Mouse (Mus musculus) neural tube, embryonic 14.5 days (tissue): ENCODE results near the gene Lmntd1. TPM values are rescaled to one million over a fixed set of nuclear protein-coding genes. Genes with fewer than 3 reads are reported as not detected.

Source experiments
- ATAC-seq: fragments of 200-750 bp; cut with Nextera tagmentation; 2 replicates; pipeline ENCODE4 v1.8.0; 2017; ENCODE audit warnings: low read depth, mild to moderate bottlenecking, moderate TSS enrichment, moderate library complexity
- H3K27ac ChIP-seq: fragments of 300-500 bp; sonication (generic); 2 replicates; pipeline ENCODE4 v1.5.1; 2014; ENCODE audit warnings: low read depth, mild to moderate bottlenecking, control low read depth, low read length, moderate library complexity, mixed read lengths
- H3K27me3 ChIP-seq: fragments of 300-500 bp; sonication (generic); 2 replicates; pipeline ENCODE4 v1.6.1; 2014; ENCODE audit warnings: low read length; ENCODE audit not compliant: control insufficient read depth, insufficient read depth
- H3K36me3 ChIP-seq: fragments of 300-500 bp; sonication (generic); 2 replicates; pipeline ENCODE4 v1.6.1; 2014; ENCODE audit warnings: low read length, mixed read lengths; ENCODE audit not compliant: control insufficient read depth, insufficient read depth
- H3K4me1 ChIP-seq: fragments of 300-500 bp; sonication (generic); 2 replicates; pipeline ENCODE4 v1.6.1; 2014; ENCODE audit warnings: low read length; ENCODE audit not compliant: control insufficient read depth, insufficient read depth
- H3K4me2 ChIP-seq: fragments of 300-500 bp; sonication (generic); 2 replicates; pipeline ENCODE4 v1.6.1; 2014; ENCODE audit warnings: mild to moderate bottlenecking, low read depth, low read length, control low read depth
- H3K4me3 ChIP-seq: fragments of 300-500 bp; sonication (generic); 2 replicates; pipeline ENCODE4 v1.5.1; 2014; ENCODE audit warnings: low read depth, low read length, control low read depth, mixed read lengths
- H3K9ac ChIP-seq: fragments of 300-500 bp; sonication (generic); replicated peaks from 2 replicates; pipeline ENCODE4 v1.6.1; 2014; ENCODE audit warnings: low read depth, mild to moderate bottlenecking, control low read depth, low read length, mixed read lengths
- H3K9me3 ChIP-seq: fragments of 300-500 bp; sonication (generic); 2 replicates; pipeline ENCODE4 v1.6.1; 2016; ENCODE audit warnings: low read length; ENCODE audit not compliant: control insufficient read depth
- WGBS: fragments of 180-500 bp; shearing (Covaris S2); extraction: QIAGEN DNeasy Blood & Tissue Kit; methylation state at CpG from one replicate; pipeline ENCODE4 v1.1.7; 2014; 5-methylcytosine and 5-hydroxymethylcytosine counted together
- polyA plus RNA-seq: library from polyadenylated mRNA; unstranded; fragments of >200 nt; fragmentation: Nextera tagmentation; extraction: Ambion mirVana; gene quantifications from 2 replicates; pipeline ENCODE4 v1.2.1, GENCODE M21; 2014

Lmntd1 gene
- polyA plus RNA-seq: 0.16 and 1.5 TPM in 2 replicates

DNA sequence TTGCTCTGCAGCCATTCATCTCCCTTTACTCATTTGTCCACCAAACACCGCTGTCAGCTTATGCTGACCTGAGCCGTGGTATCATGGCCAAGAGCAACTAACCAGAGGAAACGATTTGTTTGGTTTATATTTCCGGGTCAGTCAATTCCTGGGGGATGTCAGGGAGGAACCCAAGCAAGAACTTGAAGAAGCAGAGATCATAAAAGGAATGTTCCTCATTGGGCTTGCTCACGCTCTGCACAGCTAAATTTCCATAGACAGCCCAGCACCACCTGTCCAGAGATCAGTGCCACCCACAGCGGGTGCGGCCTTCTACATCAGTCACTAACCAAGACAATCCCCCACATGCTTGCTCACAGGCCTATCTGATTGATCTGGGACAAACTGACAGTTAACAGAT, at the start of gene Lmntd1:
Gene Lmntd1, minus strand, starts transcription at position 101 of the 400 bp plus-strand sequence.
- WGBS: 80% methylated on average over 7 of the region's 7 CpGs
- Histone ChIP-seq H3K4me3 (no peak within 1 kb of the TSS), H3K9ac (no peak within 1 kb of the TSS), H3K36me3 (no peaks in the 10 kb centered on the region), H3K27me3 (no peaks in the 10 kb centered on the region), H3K4me2 (no peak within 1 kb of the TSS), H3K9me3 (no peaks in the 10 kb centered on the region), H3K27ac (no peak within 1 kb of the TSS), H3K4me1 (no peaks in the 10 kb centered on the region)
- ATAC-seq: no peak

DNA sequence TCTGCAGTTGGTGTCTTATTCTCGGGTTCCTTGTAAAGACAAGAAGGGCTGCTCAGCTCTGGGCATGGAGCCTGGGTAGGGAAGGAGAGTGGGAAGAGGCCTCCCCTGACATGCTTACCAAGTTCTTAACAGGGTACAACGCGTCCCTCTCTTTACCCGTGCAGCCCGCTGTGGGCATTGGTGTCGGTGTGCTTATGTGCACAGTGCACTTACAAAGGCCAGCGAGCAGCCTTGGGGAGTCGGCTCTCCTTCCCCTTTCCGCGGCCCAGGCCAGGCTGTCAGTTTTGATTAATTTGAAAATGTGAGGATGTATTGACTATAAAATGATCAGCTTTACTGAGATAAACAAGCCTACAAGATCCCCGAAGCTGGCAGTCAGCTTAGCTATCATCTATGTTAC, 46.8 kb upstream of the Lmntd1 start:
- Histone ChIP-seq H3K4me3 (no peak overlapping the region), H3K9me3 (no peaks in the 10 kb centered on the region), H3K36me3 (no peaks in the 10 kb centered on the region), H3K9ac (no peak overlapping the region), H3K27me3 (no peaks in the 10 kb centered on the region), H3K4me1 (no peaks in the 10 kb centered on the region), H3K27ac (no peak overlapping the region), H3K4me2 (no peak overlapping the region)
- no peak for ATAC-seq
- WGBS: 85% methylated on average over 11 of the region's 11 CpGs

DNA sequence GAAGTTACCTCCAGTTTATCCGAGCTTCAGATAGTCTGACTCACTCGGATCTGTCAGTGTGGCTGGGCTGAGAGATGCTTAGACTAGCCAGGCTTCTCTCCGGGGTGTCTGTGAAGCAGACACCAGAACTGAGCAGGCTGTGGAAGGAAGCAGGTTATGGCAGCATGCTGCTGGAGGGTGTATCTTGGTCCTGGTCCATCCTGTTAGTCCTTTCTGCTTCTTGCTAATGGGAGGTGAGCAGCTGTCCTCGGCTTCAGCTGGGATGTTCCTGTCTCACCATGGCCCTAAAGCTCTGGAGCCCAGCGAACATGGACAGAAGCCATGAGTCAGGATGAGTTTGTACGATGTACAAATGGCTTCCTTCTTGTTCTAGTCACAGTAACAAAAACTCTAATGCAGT, 45.0 kb upstream of the Lmntd1 start:
- no peaks in the 10 kb centered on the region for H3K36me3 ChIP-seq
- no peaks in the 10 kb centered on the region for H3K27me3 ChIP-seq
- H3K27ac ChIP-seq: no peak overlapping the region
- H3K9ac ChIP-seq: no peak overlapping the region
- no peak overlapping the region for H3K4me3 ChIP-seq
- no peaks in the 10 kb centered on the region for H3K9me3 ChIP-seq
- no peak overlapping the region for H3K4me2 ChIP-seq
- no peak for ATAC-seq
- no peaks in the 10 kb centered on the region for H3K4me1 ChIP-seq
- WGBS: 80% methylated on average over 6 of the region's 6 CpGs

DNA sequence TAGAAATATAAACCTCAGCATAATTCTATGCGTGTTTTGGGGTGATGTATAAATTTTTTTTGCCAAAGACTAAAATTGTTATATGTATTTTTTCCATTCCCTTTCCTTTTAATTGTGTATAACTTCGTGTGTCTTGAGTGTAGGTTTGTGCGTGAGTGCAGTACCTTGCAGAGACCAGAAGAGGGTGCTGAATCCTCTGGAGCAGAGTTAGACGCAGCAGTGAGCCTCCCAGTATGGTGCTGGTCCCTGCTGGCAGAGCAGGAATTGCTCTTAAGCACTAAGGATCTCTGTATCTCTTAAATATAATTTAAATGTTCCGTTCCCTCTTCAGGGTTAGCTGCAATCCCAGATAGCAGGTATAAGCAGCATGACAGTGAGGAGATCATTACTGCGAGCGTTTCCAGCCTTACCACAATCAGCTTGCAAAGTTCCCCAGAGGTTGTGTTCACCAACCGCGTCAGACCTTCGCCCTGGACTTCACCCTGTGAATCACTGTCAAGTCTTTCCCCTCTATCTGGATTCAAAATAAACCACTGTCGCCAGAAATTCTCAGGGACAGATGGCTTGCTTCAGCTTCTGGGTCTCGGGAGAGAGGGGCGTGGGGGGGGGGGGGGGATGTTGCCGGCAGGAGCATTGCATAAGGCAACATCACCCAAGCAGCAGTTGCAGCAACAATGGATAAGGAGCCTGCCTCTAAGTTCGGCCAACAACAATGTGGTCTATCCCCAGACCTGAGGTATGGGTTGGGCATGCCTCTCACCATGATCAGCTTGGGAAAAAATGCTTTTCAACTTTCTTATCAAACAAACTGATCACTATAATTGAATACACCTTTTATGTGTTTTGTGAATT, 42.8 kb upstream of the Lmntd1 start:
- Histone ChIP-seq H3K36me3 (no peaks in the 10 kb centered on the region), H3K27ac (no peak overlapping the region), H3K9me3 (no peaks in the 10 kb centered on the region), H3K4me2 (no peak overlapping the region), H3K4me3 (no peak overlapping the region), H3K4me1 (no peaks in the 10 kb centered on the region), H3K9ac (no peak overlapping the region), H3K27me3 (no peaks in the 10 kb centered on the region)
- ATAC-seq: no peak
- 72% methylated on average over 15 of the region's 15 CpGs for WGBS

DNA sequence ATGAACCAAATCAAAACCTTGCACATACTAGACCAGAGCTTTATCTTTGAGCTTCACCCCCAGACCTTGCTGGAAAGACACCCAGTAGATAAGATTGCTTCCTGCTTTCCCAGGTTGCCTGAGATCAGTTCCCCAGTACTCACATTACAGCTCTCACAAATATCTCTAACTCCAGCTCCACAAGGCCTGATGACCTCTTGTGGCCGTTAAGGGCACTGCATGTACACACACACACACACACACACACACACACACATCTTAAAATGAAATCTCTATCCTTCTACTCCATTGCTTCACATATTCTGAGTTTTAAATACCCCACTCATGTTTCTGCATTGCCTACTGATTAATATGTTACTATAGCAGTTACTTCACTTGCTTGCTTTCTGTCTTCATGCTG, 41.6 kb upstream of the Lmntd1 start:
- no peak for ATAC-seq
- no peaks in the 10 kb centered on the region for H3K36me3 ChIP-seq
- H3K4me1 ChIP-seq: no peaks in the 10 kb centered on the region
- no peak overlapping the region for H3K4me2 ChIP-seq
- no peak overlapping the region for H3K9ac ChIP-seq
- H3K27ac ChIP-seq: no peak overlapping the region
- 85% methylated on average over 1 of the region's 1 CpGs for WGBS
- no peak overlapping the region for H3K4me3 ChIP-seq
- no peaks in the 10 kb centered on the region for H3K27me3 ChIP-seq
- no peaks in the 10 kb centered on the region for H3K9me3 ChIP-seq

DNA sequence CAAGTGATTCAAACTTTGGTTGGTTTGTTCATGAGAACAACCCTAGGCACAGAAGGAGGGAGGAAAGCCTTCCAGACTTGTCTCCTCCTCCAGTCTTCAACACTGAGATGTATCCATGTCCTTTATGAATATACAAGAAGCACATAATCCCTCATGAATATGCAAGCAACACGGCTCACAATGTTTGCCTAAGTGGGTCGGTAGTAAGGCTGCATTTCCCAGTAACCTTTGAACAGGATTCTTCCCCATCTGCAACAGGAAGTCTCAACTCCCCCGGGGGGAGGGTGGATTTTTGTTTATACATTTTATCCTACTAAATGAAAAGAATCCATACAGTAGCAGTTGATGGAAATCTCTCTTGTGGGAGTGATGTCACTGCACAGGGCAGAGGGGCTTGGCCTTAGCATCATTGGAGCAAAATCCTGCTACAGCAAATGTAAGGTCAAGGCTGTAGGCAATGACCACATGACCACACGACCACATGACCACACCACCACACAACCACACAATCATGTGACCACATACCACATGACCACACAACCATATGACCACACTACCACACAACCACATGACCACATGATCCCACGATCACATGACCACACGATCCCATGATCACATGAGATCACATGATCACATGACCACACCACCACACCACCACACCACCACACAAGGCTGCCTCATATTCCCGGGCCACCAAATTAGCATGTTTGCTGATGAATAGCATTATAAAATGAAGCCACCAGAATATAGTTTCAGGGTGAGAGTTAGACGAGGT, 40.1 kb upstream of the Lmntd1 start:
- H3K36me3 ChIP-seq: no peaks in the 10 kb centered on the region
- no peak overlapping the region for H3K4me2 ChIP-seq
- H3K27me3 ChIP-seq: no peaks in the 10 kb centered on the region
- H3K9ac ChIP-seq: no peak overlapping the region
- no peaks in the 10 kb centered on the region for H3K9me3 ChIP-seq
- H3K27ac ChIP-seq: no peak overlapping the region
- H3K4me3 ChIP-seq: no peak overlapping the region
- ATAC-seq: no peak
- no peaks in the 10 kb centered on the region for H3K4me1 ChIP-seq
- WGBS: 78% methylated on average over 8 of the region's 8 CpGs

DNA sequence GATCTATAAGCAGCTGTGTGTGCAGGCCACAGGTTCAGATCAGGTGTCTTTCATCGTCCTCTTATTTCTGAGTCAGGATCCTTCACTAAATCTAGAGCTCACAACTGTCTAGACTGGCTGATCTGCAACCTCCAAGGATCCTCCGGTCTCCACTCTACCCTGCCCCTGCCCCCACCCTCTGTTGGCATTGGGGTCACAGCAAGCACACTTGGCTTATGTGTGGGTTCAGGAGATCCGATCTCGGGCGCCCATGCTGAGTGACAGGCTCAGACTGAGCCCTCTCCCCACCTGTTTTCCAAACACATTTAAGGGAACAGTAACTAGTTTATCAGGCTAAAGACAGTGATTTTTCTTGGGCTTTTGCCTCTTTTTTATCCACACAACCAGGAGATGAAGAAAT, 39.5 kb upstream of the Lmntd1 start:
- H3K4me3 ChIP-seq: no peak overlapping the region
- no peak overlapping the region for H3K27ac ChIP-seq
- H3K36me3 ChIP-seq: no peaks in the 10 kb centered on the region
- H3K9me3 ChIP-seq: no peaks in the 10 kb centered on the region
- H3K27me3 ChIP-seq: no peaks in the 10 kb centered on the region
- no peak overlapping the region for H3K4me2 ChIP-seq
- H3K9ac ChIP-seq: no peak overlapping the region
- WGBS: 93% methylated on average over 5 of the region's 5 CpGs
- H3K4me1 ChIP-seq: no peaks in the 10 kb centered on the region
- no peak for ATAC-seq

DNA sequence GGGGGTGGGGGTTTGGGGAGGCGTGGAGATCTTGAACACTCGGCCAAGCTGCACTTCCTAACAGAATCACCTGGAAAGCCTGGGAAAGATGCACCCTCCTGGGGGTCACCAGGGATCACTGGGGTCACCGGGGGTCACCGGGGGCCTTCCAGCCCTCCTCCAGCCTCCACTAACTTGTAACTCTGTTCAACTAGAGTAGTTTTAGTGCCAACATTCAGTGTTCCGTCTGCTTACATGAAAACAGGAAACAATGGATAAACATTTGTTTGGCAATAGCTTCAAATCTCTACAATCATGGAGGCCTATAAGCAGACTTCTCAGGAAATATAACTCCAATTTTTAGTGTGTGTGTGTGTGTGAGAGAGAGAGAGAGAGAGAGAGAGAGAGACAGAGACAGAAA, 38.9 kb upstream of the Lmntd1 start:
- no peaks in the 10 kb centered on the region for H3K27me3 ChIP-seq
- H3K4me3 ChIP-seq: no peak overlapping the region
- H3K4me1 ChIP-seq: no peaks in the 10 kb centered on the region
- no peak overlapping the region for H3K9ac ChIP-seq
- H3K27ac ChIP-seq: no peak overlapping the region
- H3K36me3 ChIP-seq: no peaks in the 10 kb centered on the region
- H3K4me2 ChIP-seq: no peak overlapping the region
- WGBS: 83% methylated on average over 5 of the region's 5 CpGs
- no peaks in the 10 kb centered on the region for H3K9me3 ChIP-seq
- no peak for ATAC-seq

DNA sequence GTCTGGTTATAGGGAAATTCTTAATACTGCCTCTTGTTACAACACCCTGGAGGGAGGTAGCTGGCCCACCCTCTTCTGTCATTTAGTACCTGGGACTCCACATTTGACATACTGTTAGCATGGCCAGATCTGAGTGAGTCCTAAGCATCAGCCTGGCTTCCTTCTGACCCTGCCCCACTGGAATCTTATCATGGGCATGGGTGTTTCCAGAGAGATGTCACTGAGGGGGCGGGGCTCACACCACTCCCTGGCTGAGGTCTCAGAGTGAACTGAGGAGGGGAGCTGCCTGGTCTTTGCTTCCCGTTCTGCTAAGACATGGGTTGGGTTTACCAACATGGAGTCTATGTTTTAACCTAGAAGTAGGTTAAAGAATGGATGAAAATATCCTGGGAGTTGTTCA, 37.9 kb upstream of the Lmntd1 start:
- H3K4me2 ChIP-seq: no peak overlapping the region
- no peaks in the 10 kb centered on the region for H3K9me3 ChIP-seq
- no peak overlapping the region for H3K4me3 ChIP-seq
- no peak overlapping the region for H3K9ac ChIP-seq
- ATAC-seq: no peak
- WGBS: 94% methylated on average over 2 of the region's 2 CpGs
- no peaks in the 10 kb centered on the region for H3K27me3 ChIP-seq
- no peaks in the 10 kb centered on the region for H3K36me3 ChIP-seq
- H3K27ac ChIP-seq: no peak overlapping the region
- no peaks in the 10 kb centered on the region for H3K4me1 ChIP-seq
